ENCODE assay signal across 26 mouse cellular contexts in genomic region chr9:121833825-121834224, GRCm38 (mm10). TPM values are rescaled to one million over a fixed set of nuclear protein-coding genes. Genes with fewer than 3 reads are reported as not detected.
"Had no signal": no experiment of that assay in that cellular context is flagged by ENCODE, and none has a peak within 500 bp of the region (broad histone marks: within the 10 kb centered on the region; RNA-seq: fewer than 3 reads in every experiment).

No protein-coding gene starts in this region.

- H3K27me3 ChIP-seq: hindbrain, embryonic 12.5 days; intestine, embryonic 15.5 days had no signal

- H3K4me3 ChIP-seq: heart, embryonic 10.5 days; heart, embryonic 12.5 days; hindbrain, embryonic 10.5 days; hindbrain, embryonic 12.5 days; intestine, embryonic 15.5 days; layer of hippocampus, adult 2 months; left cerebral cortex, adult 2 months; limb, embryonic 10.5 days; limb, embryonic 12.5 days; liver, embryonic 13.5 days had no signal

- DNase-seq: gastrocnemius, postnatal 25 days; heart, adult 18-20 months; heart, postnatal 10 days; heart, postnatal 4 days; kidney, adult 18-20 months; kidney, adult 8-10 months; kidney, postnatal 10 days; kidney, postnatal 25 days; kidney, postnatal 4 days; liver; liver, embryonic 13.5 days had no signal

- H3K36me3 ChIP-seq: heart, embryonic 10.5 days; heart, embryonic 12.5 days; hindbrain, embryonic 10.5 days; hindbrain, embryonic 12.5 days; intestine, embryonic 15.5 days; limb, embryonic 10.5 days; limb, embryonic 12.5 days; liver, embryonic 13.5 days had no signal

- H3K27ac ChIP-seq: heart, embryonic 10.5 days; hindbrain, embryonic 10.5 days; hindbrain, embryonic 12.5 days; hindbrain, embryonic 14.5 days; intestine, embryonic 15.5 days; layer of hippocampus, adult 2 months; left cerebral cortex, adult 2 months; limb, embryonic 10.5 days; limb, embryonic 12.5 days; liver, embryonic 13.5 days had no signal

RNA-seq across cellular contexts. Expression of gene Ccdc13, which starts 5.4 kb away (rescaled TPM):
- total RNA-seq: granulocyte monocyte progenitor cell, adult 5-6 weeks; heart, postnatal 10 days; heart, postnatal 25 days; heart, postnatal 4 days had no signal
- polyA plus RNA-seq: inflammation-experienced regulatory T-cells, adult 6 months; liver, embryonic 13.5 days had no signal

RNA-seq across cellular contexts. Expression of gene Hhatl, which starts 41.5 kb away (rescaled TPM):
- total RNA-seq: granulocyte monocyte progenitor cell, adult 5-6 weeks had no signal
- polyA plus RNA-seq: hindbrain, embryonic 10.5 days; hindbrain, embryonic 14.5 days; inflammation-experienced regulatory T-cells, adult 6 months; kidney, embryonic 14.5 days; limb, embryonic 10.5 days; liver, embryonic 11.5 days had no signal

RNA-seq across cellular contexts. Expression of gene Klhl40, which starts 56.4 kb away (rescaled TPM):
- polyA plus RNA-seq: inflammation-experienced regulatory T-cells, adult 6 months; liver, embryonic 11.5 days had no signal
